Mouse (Mus musculus): ENCODE measurements at regions not wholly inside any gene's neighbourhood (a gene's known extent, or its start where the extent isn't known, plus 50 kb on each side); places are given as distances from the start of the nearest gene placed in this dataset.
A peak's percentile ranks its signal among the peaks of the same experiment; 100 is the strongest.

DNA sequence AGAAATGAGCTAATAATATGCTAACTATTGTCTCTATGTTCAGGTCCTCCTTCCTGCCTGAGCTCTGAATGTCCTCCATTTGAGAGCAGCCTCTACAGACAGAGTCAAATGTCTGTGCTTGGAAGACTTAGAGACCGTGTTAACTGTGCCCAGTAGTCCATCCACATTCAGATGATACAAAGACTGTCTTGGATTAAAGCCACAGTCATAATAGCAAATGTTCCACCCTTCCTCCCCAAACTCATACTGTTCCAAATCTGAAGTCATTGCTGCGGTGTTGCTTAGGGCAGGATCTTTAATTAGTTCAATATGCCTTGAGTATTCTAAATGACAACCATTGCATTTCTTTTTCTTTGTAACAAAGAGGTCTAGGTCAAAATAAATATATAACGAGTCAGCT lies 923.2 kb upstream of the Gm7489 start:
- DNase-seq = peak; percentile 90

DNA sequence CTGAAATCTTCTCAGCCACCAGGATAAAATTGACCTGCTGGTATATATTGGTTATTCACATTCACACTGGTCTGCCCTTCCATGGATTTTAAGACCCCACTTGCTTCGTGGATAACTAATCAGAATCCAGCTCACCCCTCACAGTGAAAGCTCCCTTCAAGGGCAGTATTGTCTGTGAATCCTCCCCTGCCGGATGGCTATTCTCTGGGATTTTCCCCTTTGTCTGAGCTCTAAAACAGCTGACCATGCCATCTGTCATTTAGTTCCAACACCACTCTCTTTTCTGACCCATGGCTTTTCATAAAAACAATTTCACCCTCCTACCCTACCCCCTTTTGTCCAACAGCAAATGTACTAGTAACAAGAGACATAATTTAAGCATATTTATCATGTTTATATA lies 920.8 kb upstream of the Gm7489 start:
- DNase-seq = no peak

DNA sequence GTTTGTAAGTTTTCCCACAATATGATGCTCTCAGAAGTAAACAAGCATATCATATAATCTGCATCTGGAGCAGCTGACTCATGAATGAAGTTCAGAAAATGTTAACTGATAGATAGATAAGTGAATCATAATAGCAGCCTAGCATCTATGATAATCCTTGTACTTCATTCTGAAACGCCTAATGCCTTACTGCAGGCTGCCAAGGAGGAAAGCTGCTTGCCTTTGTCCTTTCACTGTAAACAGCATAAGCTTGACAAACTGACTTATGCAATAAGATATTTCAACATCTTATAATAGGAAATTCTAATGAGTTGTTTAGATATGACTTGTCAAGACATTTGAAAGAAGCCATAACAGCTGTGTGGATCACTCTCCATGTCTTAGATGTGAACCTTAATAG lies 920.3 kb upstream of the Gm7489 start:
- DNase-seq = no peak

DNA sequence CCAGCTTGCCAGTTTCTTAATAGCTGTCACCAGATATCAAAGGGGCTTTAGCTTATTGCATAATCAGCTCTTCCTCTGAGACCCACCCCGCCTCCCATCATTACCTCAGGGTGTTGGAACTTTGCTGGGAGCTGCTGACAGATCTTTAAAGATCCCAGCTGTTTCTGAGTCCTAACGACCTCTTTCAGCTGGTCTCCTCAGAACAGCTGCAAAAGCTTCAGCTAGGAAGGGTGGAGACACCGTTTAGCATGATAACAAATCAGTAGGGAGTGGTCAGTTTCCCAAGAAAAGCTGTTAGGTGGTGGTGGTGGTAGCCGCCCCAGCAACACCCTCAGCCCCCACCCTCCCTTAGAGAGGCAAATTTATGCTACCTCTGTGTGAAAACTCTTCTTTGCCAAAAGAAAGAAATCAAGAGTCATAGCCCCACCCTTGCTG lies 916.9 kb upstream of the Gm7489 start:
- peak; percentile 98 for DNase-seq

DNA sequence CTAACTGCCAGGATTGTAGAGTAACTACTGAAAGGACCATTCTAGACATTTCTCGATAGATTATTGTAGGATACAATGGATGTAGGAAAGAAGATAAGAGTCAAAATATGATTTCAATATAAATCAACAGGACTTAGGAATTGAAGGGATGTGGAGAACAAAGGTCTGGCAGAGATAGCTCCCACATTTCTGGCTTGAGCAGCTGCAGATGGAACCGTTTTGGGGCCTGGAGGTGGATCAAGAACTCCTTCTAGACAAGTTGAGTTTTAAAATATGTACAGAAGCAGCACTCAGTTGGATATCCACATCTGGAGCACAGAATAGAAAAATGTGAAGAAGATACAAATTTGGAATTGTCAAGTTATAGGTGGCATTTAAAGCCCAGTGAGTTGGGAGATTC lies 901.9 kb upstream of the Gm7489 start:
- no peak for DNase-seq

DNA sequence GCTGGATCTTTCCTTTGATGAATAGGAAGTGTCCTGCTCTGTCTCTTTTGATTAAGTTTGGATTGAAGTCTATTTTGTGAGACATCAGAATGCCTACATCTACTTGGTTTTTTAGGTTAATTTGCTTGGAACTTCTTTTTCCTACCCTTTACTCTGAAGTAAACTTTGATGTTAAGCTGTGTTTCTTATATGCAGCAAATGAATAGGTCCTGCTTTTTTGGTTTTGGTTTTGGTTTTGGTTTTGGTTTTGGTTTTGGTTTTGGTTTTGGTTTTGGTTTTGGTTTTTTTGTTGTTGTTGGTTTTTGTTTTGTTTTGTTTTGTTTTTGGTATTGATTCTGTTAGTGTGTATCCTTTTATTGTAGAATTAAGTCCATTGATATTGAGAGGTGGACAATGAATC lies 894.1 kb upstream of the Gm7489 start:
- DNase-seq = no peak

DNA sequence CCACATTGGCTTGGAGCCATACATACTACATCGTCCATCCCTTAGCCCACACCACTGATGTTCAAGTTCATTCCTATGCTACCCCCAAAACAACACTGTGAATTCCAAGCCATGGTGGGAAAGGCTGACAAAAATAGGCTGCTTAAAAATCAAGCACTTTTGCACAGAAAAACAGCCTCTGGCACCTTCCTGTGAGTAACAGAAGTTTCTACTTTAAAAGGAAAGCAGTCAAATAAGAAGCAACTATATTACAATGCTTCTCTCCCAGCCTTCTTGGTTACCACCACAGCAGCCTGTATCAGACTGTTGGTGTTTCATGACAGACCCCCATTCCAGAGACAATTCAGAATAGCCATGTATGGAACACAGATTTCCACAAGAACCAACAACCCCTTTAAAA lies 890.4 kb upstream of the Gm7489 start:
- no peak for DNase-seq

DNA sequence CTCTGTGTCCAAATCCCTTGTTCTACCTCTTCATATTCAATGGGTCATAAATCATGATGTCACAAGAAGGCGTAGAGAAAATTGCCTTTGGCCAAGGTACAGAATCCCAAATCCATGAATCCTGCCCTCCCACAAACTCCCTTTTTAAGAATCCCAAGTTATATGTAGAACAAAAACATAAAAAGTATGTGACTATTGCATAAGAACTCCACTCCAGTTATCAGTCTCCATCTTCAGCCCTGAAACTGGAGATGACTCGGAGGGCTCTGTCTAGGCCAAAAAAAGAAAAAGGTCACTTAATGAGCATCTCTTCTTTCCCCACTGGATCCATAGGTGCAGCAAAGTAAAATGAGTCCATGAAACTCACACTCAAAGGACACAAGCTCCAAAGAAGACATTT lies 885.5 kb upstream of the Gm7489 start:
- no peak for DNase-seq

DNA sequence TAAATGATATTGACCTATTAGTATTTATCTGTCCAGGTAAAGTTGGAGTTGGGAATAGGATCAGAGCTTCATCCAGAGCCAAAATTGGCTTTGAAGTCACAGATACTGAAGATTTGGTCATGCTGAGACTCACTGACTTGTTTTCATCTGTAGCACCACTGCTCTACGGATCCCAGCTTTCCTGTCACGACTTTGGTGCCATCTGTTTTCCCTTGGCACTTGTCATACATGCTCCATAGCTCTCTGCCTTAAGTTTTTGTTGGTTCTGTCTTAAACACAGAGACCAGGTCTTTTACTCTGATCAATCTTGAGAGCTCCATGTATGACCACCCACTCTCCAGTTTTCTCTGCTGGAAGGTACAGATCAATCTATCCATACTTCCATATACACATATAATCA lies 884.9 kb upstream of the Gm7489 start:
- no peak for DNase-seq

DNA sequence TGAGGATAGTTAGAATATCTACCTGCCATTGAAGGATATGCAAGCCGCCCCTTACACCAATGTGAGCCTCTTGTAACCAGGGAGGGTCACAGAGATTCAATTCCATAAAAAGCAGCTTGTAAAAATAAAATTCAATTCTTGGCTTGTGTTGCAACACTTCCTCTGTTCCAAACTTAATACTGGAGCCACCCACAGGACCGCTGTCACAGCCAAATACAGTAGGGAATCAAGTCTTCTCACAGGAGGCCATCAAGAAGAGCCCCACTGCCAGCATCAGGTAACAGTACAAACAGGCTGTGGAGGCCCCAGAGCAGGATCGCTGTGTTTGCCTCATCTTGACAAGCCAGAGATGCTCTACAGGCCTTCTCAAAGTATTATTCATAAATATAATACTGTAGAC lies 883.3 kb upstream of the Gm7489 start:
- DNase-seq = peak; percentile 88

DNA sequence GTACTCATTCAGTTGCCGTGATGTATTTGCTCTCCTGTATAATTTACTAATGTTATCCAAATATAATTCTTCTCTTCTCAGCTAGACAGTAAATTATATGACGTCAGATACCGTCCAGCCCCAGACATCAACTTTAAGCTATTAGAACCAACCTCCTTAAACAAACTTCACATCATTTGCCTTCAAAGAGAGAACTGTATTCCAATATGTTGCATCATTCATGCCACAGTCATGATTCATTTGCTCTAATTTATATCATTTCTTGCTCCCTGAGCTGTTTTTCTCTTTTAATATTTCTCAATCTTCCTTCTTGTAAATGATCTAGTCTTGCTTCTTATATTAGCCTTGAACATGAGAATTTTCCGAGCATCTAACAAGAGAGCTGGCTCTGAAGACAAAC lies 882.7 kb upstream of the Gm7489 start:
- no peak for DNase-seq

DNA sequence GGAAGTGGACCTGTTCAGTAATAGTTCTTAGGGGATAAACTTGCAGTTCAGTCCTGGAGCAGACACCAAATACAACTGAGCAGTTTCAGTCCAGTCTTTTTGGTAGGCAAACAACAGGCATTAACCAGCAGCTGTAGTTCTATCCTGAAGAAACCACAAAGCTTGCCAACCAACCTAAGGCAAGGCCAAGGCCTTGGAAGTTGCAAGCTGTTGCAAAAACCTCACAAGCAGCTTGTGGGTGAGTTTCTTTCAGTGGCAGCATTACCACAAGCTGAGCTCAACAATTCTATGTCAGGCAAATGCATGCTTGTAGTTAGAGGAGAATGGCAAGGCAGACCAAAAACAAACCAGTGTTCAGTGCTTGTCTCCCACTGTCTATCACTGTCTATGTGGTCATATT lies 880.6 kb upstream of the Gm7489 start:
- peak; percentile 42 for DNase-seq

DNA sequence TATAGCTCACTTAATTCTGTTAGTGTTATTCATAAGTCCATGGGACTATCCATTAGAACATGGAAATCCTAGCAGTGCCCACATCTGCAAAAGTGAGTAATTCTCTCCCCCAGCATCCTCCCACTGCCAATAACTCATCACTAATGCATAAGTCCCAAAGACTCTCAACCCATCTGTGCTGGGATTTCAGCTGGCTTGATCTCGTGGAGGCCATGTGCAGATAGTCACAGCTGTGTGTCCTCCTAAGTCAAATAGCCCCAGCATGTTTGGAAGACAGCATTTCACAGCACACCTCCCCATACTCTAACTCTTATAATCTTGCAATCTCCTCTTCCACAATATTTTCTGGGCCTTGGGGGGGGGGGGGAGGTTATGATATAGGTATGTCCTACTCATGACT lies 877.9 kb upstream of the Gm7489 start:
- DNase-seq = peak; percentile 33

DNA sequence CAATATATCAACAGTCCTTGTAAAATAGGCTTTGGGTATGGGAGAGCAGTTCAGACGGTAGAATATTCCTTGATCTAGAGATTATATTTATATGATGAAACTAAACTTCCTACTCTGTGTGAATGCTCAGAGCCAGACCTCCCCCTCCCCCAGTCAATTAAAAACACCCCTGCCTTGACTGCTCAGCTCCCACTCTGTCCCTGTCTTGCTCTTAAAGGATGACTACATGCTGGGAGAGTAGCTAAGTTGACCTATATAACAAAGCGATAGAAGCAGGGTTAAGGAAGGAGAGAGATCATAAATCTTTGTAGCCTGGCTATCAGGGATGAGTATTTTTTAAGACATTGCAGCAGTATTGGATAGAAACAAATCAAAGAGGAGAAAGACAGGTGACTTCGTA lies 875.4 kb upstream of the Gm7489 start:
- DNase-seq = no peak

Measured in heart, adult 11 months (tissue).